Comparison of ENCODE assay signal across 24 mouse cellular contexts in genomic region chr6:139103397-139103796, GRCm38 (mm10).
"Had no signal": no experiment of that assay in that cellular context is flagged by ENCODE, and none has a peak within 500 bp of the region (broad histone marks: within the 10 kb centered on the region; RNA-seq: fewer than 3 reads in every experiment).

No protein-coding gene starts in this region.

- DNase-seq: gastrocnemius, adult 2 months; gastrocnemius, postnatal 10 days; gastrocnemius, postnatal 25 days; heart, adult 18-20 months; heart, postnatal 10 days; heart, postnatal 4 days; kidney, adult 18-20 months; kidney, adult 8-10 months; kidney, postnatal 10 days; kidney, postnatal 25 days; kidney, postnatal 4 days; liver had no signal

- H3K4me1 ChIP-seq: heart, embryonic 10.5 days; heart, embryonic 12.5 days; hindbrain, embryonic 10.5 days; hindbrain, embryonic 15.5 days; intestine, embryonic 15.5 days; limb, embryonic 10.5 days; limb, embryonic 12.5 days had no signal

- H3K9me3 ChIP-seq: heart, embryonic 10.5 days; heart, embryonic 12.5 days; hindbrain, embryonic 10.5 days; hindbrain, embryonic 15.5 days; intestine, embryonic 15.5 days; limb, embryonic 10.5 days; limb, embryonic 12.5 days had no signal

- H3K4me3 ChIP-seq: gastrocnemius, adult 2 months; heart, embryonic 10.5 days; heart, embryonic 12.5 days; hindbrain, embryonic 10.5 days; hindbrain, embryonic 15.5 days; intestine, embryonic 15.5 days; layer of hippocampus, adult 2 months; left cerebral cortex, adult 2 months; limb, embryonic 10.5 days; limb, embryonic 12.5 days had no signal

- H3K27ac ChIP-seq: gastrocnemius, adult 2 months; heart, embryonic 10.5 days; hindbrain, embryonic 10.5 days; hindbrain, embryonic 15.5 days; intestine, embryonic 15.5 days; layer of hippocampus, adult 2 months; left cerebral cortex, adult 2 months; limb, embryonic 10.5 days; limb, embryonic 12.5 days had no signal

- H3K4me2 ChIP-seq: heart, embryonic 12.5 days; hindbrain, embryonic 15.5 days; intestine, embryonic 15.5 days; limb, embryonic 12.5 days; liver, embryonic 11.5 days had no signal

- H3K36me3 ChIP-seq: heart, embryonic 10.5 days; heart, embryonic 12.5 days; hindbrain, embryonic 10.5 days; hindbrain, embryonic 15.5 days; intestine, embryonic 15.5 days; limb, embryonic 10.5 days; limb, embryonic 12.5 days had no signal

- H3K9ac ChIP-seq: heart, embryonic 12.5 days; hindbrain, embryonic 15.5 days; intestine, embryonic 15.5 days; limb, embryonic 12.5 days had no signal

- H3K27me3 ChIP-seq: heart, embryonic 12.5 days; hindbrain, embryonic 15.5 days; intestine, embryonic 15.5 days; limb, embryonic 12.5 days had no signal

- ATAC-seq: inflammation-experienced regulatory T-cells, adult 6 months; intestine, embryonic 15.5 days; intestine, postnatal 0 days had no signal
